Comparison of ENCODE assay signal across 27 mouse cellular contexts in the genomic region with DNA sequence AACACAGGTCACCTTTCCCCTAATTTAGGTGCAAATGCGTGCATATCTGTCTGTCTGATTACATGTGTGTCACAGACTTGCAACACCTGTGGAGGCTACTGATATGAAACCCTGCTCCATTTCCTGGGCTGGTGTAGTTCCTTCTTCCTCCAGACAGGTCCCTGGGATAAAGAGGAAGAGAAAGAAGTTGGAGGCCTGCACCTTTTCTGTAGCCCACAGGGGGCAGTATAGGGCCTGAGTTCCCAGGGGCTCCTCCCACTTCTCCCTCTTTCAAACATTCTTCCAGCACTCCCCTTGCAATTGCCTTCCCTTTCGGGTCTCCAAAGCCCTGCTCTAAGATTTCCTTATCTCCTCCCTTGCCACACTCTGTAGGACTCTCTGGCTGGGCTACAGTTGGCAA.
DNase-seq lines count a peak whose midpoint lies in the region; ATAC-seq and TF ChIP-seq lines count a peak whose summit lies in the region.
"Had no signal": no experiment of that assay in that cellular context is flagged by ENCODE, and none has a peak within 500 bp of the region (broad histone marks: within the 10 kb centered on the region; RNA-seq: fewer than 3 reads in every experiment).

No protein-coding gene starts in this region.

- POLR2A ChIA-PET in Patski (lab: Charles Lee): no interaction called here

- in situ Hi-C loops in Patski (cut with MboI; ENCODE audit: low pct_unique_long_range_greater_than_20kb): no loop called here

- 62% methylated on average over 2 of the region's 2 CpGs for WGBS in intestine, postnatal 0 days
- WGBS in intestine, embryonic 15.5 days: 71% methylated on average over 2 of the region's 2 CpGs
- WGBS in stomach, postnatal 0 days: 80% methylated on average over 2 of the region's 2 CpGs

- DNase-seq in testis, postnatal 10 days (ENCODE audit: low spot score): no peak
- no peak for DNase-seq in Patski (ENCODE audit: low read depth, low spot score)
- no peak for DNase-seq in stomach, postnatal 0 days (ENCODE audit: low spot score)
- DNase-seq in layer of hippocampus, postnatal 14 days (ENCODE audit: low spot score in 2 of 2): no peak
- no peak for DNase-seq in right cerebral cortex, postnatal 25 days
- DNase-seq: adrenal gland, postnatal 25 days; cerebellum, adult 8-10 months; gastrocnemius, postnatal 14 days; heart, adult 18-20 months; kidney, adult 9 months; left cerebral cortex, postnatal 4 days; lung, adult 18-20 months; retina, postnatal 1 day; thymus, adult 18-20 months; thymus, postnatal 4 days had no signal

- no peaks in the 10 kb centered on the region for H3K4me1 ChIP-seq in intestine, postnatal 0 days (replicated peaks; ENCODE audit: control insufficient read depth, insufficient read depth, low read length)
- H3K4me1 ChIP-seq in intestine, embryonic 15.5 days (replicated peaks): no peaks in the 10 kb centered on the region
- H3K4me1 ChIP-seq in testis, adult 2 months (ENCODE audit: control insufficient read depth, insufficient read depth, low read length): peaks cover 4% of the 10 kb centered on the region
- H3K4me1 ChIP-seq in stomach, postnatal 0 days (replicated peaks; ENCODE audit: control insufficient read depth, insufficient read depth): no peaks in the 10 kb centered on the region
- H3K4me1 ChIP-seq: embryonic facial prominence, embryonic 15.5 days; forebrain, embryonic 15.5 days; heart, embryonic 13.5 days; hindbrain, embryonic 12.5 days; limb, embryonic 15.5 days; midbrain, embryonic 15.5 days; neural tube, embryonic 13.5 days had no signal

- H3K27ac ChIP-seq in intestine, postnatal 0 days (ENCODE audit: low read depth, low read length): no peak overlapping the region
- no peak overlapping the region for H3K27ac ChIP-seq in intestine, embryonic 15.5 days
- no peak overlapping the region for H3K27ac ChIP-seq in testis, adult 2 months (ENCODE audit: control insufficient read depth, insufficient read depth, low read depth, low read length)
- no peak overlapping the region for H3K27ac ChIP-seq in stomach, postnatal 0 days (replicated peaks)
- H3K27ac ChIP-seq: embryonic facial prominence, embryonic 15.5 days; forebrain, embryonic 15.5 days; heart, embryonic 13.5 days; hindbrain, embryonic 12.5 days; limb, embryonic 15.5 days; midbrain, embryonic 15.5 days; neural tube, embryonic 13.5 days had no signal

- no peak for TF ChIP-seq EP300 in stomach, postnatal 0 days (optimal IDR thresholded peaks at IDR 0.05)

- ATAC-seq in intestine, postnatal 0 days: no peak
- ATAC-seq in intestine, embryonic 15.5 days: no peak
- peak; percentile 2 for ATAC-seq in Patski
- no peak for ATAC-seq in stomach, postnatal 0 days (ENCODE audit: low FRiP score, low TSS enrichment)
- ATAC-seq: forebrain, embryonic 15.5 days; inflammation-experienced regulatory T-cells, adult 6 months; midbrain, embryonic 15.5 days had no signal

- TF ChIP-seq CTCF in intestine, postnatal 0 days (IDR thresholded peaks at IDR 0.05; ENCODE audit: low read depth): peak; percentile 23; the same call in 1 of the 2 replicates
- peak; percentile 7; the same call in 1 of the 2 replicates for TF ChIP-seq CTCF in testis, adult 2 months (IDR thresholded peaks at IDR 0.05; ENCODE audit: control insufficient read depth, insufficient read depth, insufficient replicate concordance, low read depth, low read length)
- peak; percentile 32 for TF ChIP-seq CTCF in Patski (IDR thresholded peaks at IDR 0.05)
- peak; percentile 23; the same call in 1 of the 2 replicates for TF ChIP-seq CTCF in stomach, postnatal 0 days (IDR thresholded peaks at IDR 0.05; ENCODE audit: low read depth)

- H3K4me3 ChIP-seq in intestine, postnatal 0 days (ENCODE audit: low read depth, low read length): no peak overlapping the region
- no peak overlapping the region for H3K4me3 ChIP-seq in intestine, embryonic 15.5 days (replicated peaks)
- H3K4me3 ChIP-seq in testis, adult 2 months (ENCODE audit: control insufficient read depth, low read depth, low read length): peak overlapping the region; percentile 75
- no peak overlapping the region for H3K4me3 ChIP-seq in stomach, postnatal 0 days (ENCODE audit: low read depth, low read length)
- H3K4me3 ChIP-seq: embryonic facial prominence, embryonic 15.5 days; forebrain, embryonic 15.5 days; heart, embryonic 13.5 days; hindbrain, embryonic 12.5 days; limb, embryonic 15.5 days; midbrain, embryonic 15.5 days; myocyte; neural tube, embryonic 13.5 days had no signal

- no peaks in the 10 kb centered on the region for H3K36me3 ChIP-seq in intestine, postnatal 0 days (ENCODE audit: control insufficient read depth, insufficient read depth)
- no peaks in the 10 kb centered on the region for H3K36me3 ChIP-seq in intestine, embryonic 15.5 days
- no peaks in the 10 kb centered on the region for H3K36me3 ChIP-seq in testis, adult 2 months (ENCODE audit: control insufficient read depth, insufficient read depth, low read length)
- H3K36me3 ChIP-seq in stomach, postnatal 0 days (ENCODE audit: control insufficient read depth, insufficient read depth, low read length): no peaks in the 10 kb centered on the region
- H3K36me3 ChIP-seq: embryonic facial prominence, embryonic 15.5 days; forebrain, embryonic 15.5 days; heart, embryonic 13.5 days; hindbrain, embryonic 12.5 days; limb, embryonic 15.5 days; midbrain, embryonic 15.5 days; neural tube, embryonic 13.5 days had no signal

- CTCF ChIA-PET in Patski (lab: Charles Lee): no interaction called here

- no peak overlapping the region for H3K4me2 ChIP-seq in intestine, postnatal 0 days (replicated peaks; ENCODE audit: low read depth)
- H3K4me2 ChIP-seq in intestine, embryonic 15.5 days (replicated peaks): no peak overlapping the region
- no peak overlapping the region for H3K4me2 ChIP-seq in stomach, postnatal 0 days (replicated peaks; ENCODE audit: low read depth)
- H3K4me2 ChIP-seq: embryonic facial prominence, embryonic 15.5 days; forebrain, embryonic 15.5 days; heart, embryonic 13.5 days; hindbrain, embryonic 12.5 days; limb, embryonic 15.5 days; midbrain, embryonic 15.5 days; neural tube, embryonic 13.5 days had no signal

- no peaks in the 10 kb centered on the region for H3K27me3 ChIP-seq in intestine, postnatal 0 days (replicated peaks; ENCODE audit: control insufficient read depth, insufficient read depth, low read length)
- no peaks in the 10 kb centered on the region for H3K27me3 ChIP-seq in intestine, embryonic 15.5 days (replicated peaks)
- H3K27me3 ChIP-seq in testis, adult 2 months (ENCODE audit: control insufficient read depth, insufficient read depth, low read length): no peaks in the 10 kb centered on the region
- H3K27me3 ChIP-seq in Patski: no peaks in the 10 kb centered on the region
- no peaks in the 10 kb centered on the region for H3K27me3 ChIP-seq in stomach, postnatal 0 days (ENCODE audit: control insufficient read depth, insufficient read depth, low read length)
- H3K27me3 ChIP-seq: embryonic facial prominence, embryonic 15.5 days; forebrain, embryonic 15.5 days; heart, embryonic 13.5 days; hindbrain, embryonic 12.5 days; limb, embryonic 15.5 days; midbrain, embryonic 15.5 days; neural tube, embryonic 13.5 days had no signal

- H3K9me3 ChIP-seq in intestine, postnatal 0 days (ENCODE audit: control insufficient read depth): no peaks in the 10 kb centered on the region
- H3K9me3 ChIP-seq in intestine, embryonic 15.5 days: no peaks in the 10 kb centered on the region
- no peaks in the 10 kb centered on the region for H3K9me3 ChIP-seq in stomach, postnatal 0 days (ENCODE audit: control insufficient read depth, low read length)
- H3K9me3 ChIP-seq: embryonic facial prominence, embryonic 15.5 days; forebrain, embryonic 15.5 days; heart, embryonic 13.5 days; hindbrain, embryonic 12.5 days; limb, embryonic 15.5 days; midbrain, embryonic 15.5 days; neural tube, embryonic 13.5 days had no signal

- no peak overlapping the region for H3K9ac ChIP-seq in intestine, postnatal 0 days (ENCODE audit: low read depth, low read length)
- no peak overlapping the region for H3K9ac ChIP-seq in intestine, embryonic 15.5 days
- H3K9ac ChIP-seq in stomach, postnatal 0 days (ENCODE audit: low read length): no peak overlapping the region
- H3K9ac ChIP-seq: embryonic facial prominence, embryonic 15.5 days; forebrain, embryonic 15.5 days; heart, embryonic 13.5 days; hindbrain, embryonic 12.5 days; limb, embryonic 15.5 days; midbrain, embryonic 15.5 days; neural tube, embryonic 13.5 days had no signal

- no peak for TF ChIP-seq POLR2A in testis, adult 2 months (IDR thresholded peaks at IDR 0.05; ENCODE audit: control insufficient read depth, low read depth, low read length)
